Mouse (Mus musculus) megakaryocyte, embryonic 14.5 days (primary cell): ENCODE measurements at regions not wholly inside any gene's neighbourhood (a gene's known extent, or its start where the extent isn't known, plus 50 kb on each side); places are given as distances from the start of the nearest gene placed in this dataset.

Experiments
- H3K27me3 ChIP-seq: replicated peaks from 2 replicates; pipeline ENCODE3; 2012; ENCODE audit warnings: inconsistent platforms
- H3K36me3 ChIP-seq: replicated peaks from 2 replicates; pipeline ENCODE3; 2012; ENCODE audit warnings: low read length, inconsistent platforms, mixed read lengths
- H3K4me1 ChIP-seq: 2 replicates; pipeline ENCODE4 v1.6.1; 2012; ENCODE audit warnings: inconsistent platforms
- H3K4me3 ChIP-seq: replicated peaks from 2 replicates; pipeline ENCODE3; 2012; ENCODE audit warnings: moderate library complexity, mild to moderate bottlenecking, inconsistent platforms
- H3K9me3 ChIP-seq: 2 replicates; pipeline ENCODE4 v1.6.1; 2012; ENCODE audit warnings: inconsistent platforms
- FLI1 ChIP-seq: IDR thresholded peaks from 2 replicates; pipeline ENCODE4 v1.6.1; 2012; ENCODE audit warnings: low read length, inconsistent platforms, mixed read lengths
- GATA1 ChIP-seq: IDR thresholded peaks from 3 replicates; pipeline ENCODE4 v1.6.1; 2012; ENCODE audit warnings: mixed read lengths, low read length, inconsistent platforms, borderline replicate concordance

GRCm38 (mm10) chr12:9173680-9174079 is 143.9 kb downstream of the Ttc32 start:
- H3K4me1 ChIP-seq = no peaks in the 10 kb centered on the region
- no peak overlapping the region for H3K4me3 ChIP-seq
- no peaks in the 10 kb centered on the region for H3K9me3 ChIP-seq
- H3K36me3 ChIP-seq = no peaks in the 10 kb centered on the region
- no peak for TF ChIP-seq FLI1
- TF ChIP-seq GATA1 = no peak
- H3K27me3 ChIP-seq = no peaks in the 10 kb centered on the region

GRCm38 (mm10) chr12:9174327-9174726 is 144.5 kb downstream of the Ttc32 start:
- H3K9me3 ChIP-seq = no peaks in the 10 kb centered on the region
- no peak overlapping the region for H3K4me3 ChIP-seq
- no peak for TF ChIP-seq FLI1
- no peaks in the 10 kb centered on the region for H3K4me1 ChIP-seq
- H3K36me3 ChIP-seq = no peaks in the 10 kb centered on the region
- H3K27me3 ChIP-seq = no peaks in the 10 kb centered on the region

- H3K27me3 ChIP-seq = no peaks in the 10 kb centered on the region
- H3K9me3 ChIP-seq = no peaks in the 10 kb centered on the region
- H3K4me1 ChIP-seq = no peaks in the 10 kb centered on the region
- TF ChIP-seq FLI1 (no peak), GATA1 (no peak)
- H3K4me3 ChIP-seq = no peak overlapping the region
- no peaks in the 10 kb centered on the region for H3K36me3 ChIP-seq
These were observed 146.4 kb downstream of the Ttc32 start for GRCm38 (mm10) chr12:9176198-9176597.

GRCm38 (mm10) chr12:9178626-9179025 is 148.8 kb downstream of the Ttc32 start:
- no peaks in the 10 kb centered on the region for H3K4me1 ChIP-seq
- H3K36me3 ChIP-seq = no peaks in the 10 kb centered on the region
- H3K9me3 ChIP-seq = no peaks in the 10 kb centered on the region
- no peak for TF ChIP-seq FLI1
- no peak for TF ChIP-seq GATA1
- no peaks in the 10 kb centered on the region for H3K27me3 ChIP-seq
- no peak overlapping the region for H3K4me3 ChIP-seq

GRCm38 (mm10) chr12:9180677-9181076 is 150.9 kb downstream of the Ttc32 start:
- Histone ChIP-seq H3K27me3 (no peaks in the 10 kb centered on the region), H3K4me1 (no peaks in the 10 kb centered on the region), H3K36me3 (no peaks in the 10 kb centered on the region), H3K4me3 (no peak overlapping the region), H3K9me3 (no peaks in the 10 kb centered on the region)
- TF ChIP-seq GATA1 (no peak), FLI1 (no peak)

- TF ChIP-seq FLI1 (no peak), GATA1 (no peak)
- Histone ChIP-seq H3K4me3 (no peak overlapping the region), H3K4me1 (no peaks in the 10 kb centered on the region), H3K36me3 (no peaks in the 10 kb centered on the region), H3K27me3 (no peaks in the 10 kb centered on the region), H3K9me3 (no peaks in the 10 kb centered on the region)
These were observed 161.9 kb downstream of the Ttc32 start for GRCm38 (mm10) chr12:9191721-9192120.

GRCm38 (mm10) chr12:9199321-9199720 is 169.5 kb downstream of the Ttc32 start:
- H3K27me3 ChIP-seq = no peaks in the 10 kb centered on the region
- no peaks in the 10 kb centered on the region for H3K36me3 ChIP-seq
- TF ChIP-seq GATA1 (no peak), FLI1 (no peak)
- no peaks in the 10 kb centered on the region for H3K9me3 ChIP-seq
- H3K4me1 ChIP-seq = no peaks in the 10 kb centered on the region
- no peak overlapping the region for H3K4me3 ChIP-seq

GRCm38 (mm10) chr12:9212211-9212610 is 182.4 kb downstream of the Ttc32 start:
- H3K4me3 ChIP-seq = no peak overlapping the region
- H3K27me3 ChIP-seq = no peaks in the 10 kb centered on the region
- no peaks in the 10 kb centered on the region for H3K36me3 ChIP-seq
- TF ChIP-seq GATA1 (no peak), FLI1 (no peak)
- peaks cover 4% of the 10 kb centered on the region; the same call in 1 of the 2 replicates for H3K9me3 ChIP-seq
- no peaks in the 10 kb centered on the region for H3K4me1 ChIP-seq

- TF ChIP-seq GATA1 = no peak
- no peak for TF ChIP-seq FLI1
- no peaks in the 10 kb centered on the region for H3K27me3 ChIP-seq
- H3K4me1 ChIP-seq = no peaks in the 10 kb centered on the region
- H3K9me3 ChIP-seq = peaks cover 5% of the 10 kb centered on the region; the same call in 1 of the 2 replicates
- H3K36me3 ChIP-seq = no peaks in the 10 kb centered on the region
- H3K4me3 ChIP-seq = no peak overlapping the region
These were observed 195.2 kb downstream of the Ttc32 start for GRCm38 (mm10) chr12:9224971-9225370.

- Histone ChIP-seq H3K36me3 (no peaks in the 10 kb centered on the region), H3K4me1 (no peaks in the 10 kb centered on the region), H3K9me3 (peaks cover 8% of the 10 kb centered on the region; the same call in 1 of the 2 replicates), H3K27me3 (no peaks in the 10 kb centered on the region), H3K4me3 (no peak overlapping the region)
- TF ChIP-seq FLI1 (no peak), GATA1 (no peak)
These were observed 198.1 kb downstream of the Ttc32 start for GRCm38 (mm10) chr12:9227901-9228300.

GRCm38 (mm10) chr12:9228486-9228885 is 198.7 kb downstream of the Ttc32 start:
- peaks cover 8% of the 10 kb centered on the region; the same call in 1 of the 2 replicates for H3K9me3 ChIP-seq
- H3K36me3 ChIP-seq = no peaks in the 10 kb centered on the region
- no peaks in the 10 kb centered on the region for H3K27me3 ChIP-seq
- peak overlapping the region; percentile 35 for H3K4me3 ChIP-seq
- H3K4me1 ChIP-seq = no peaks in the 10 kb centered on the region
- TF ChIP-seq GATA1 = no peak
- no peak for TF ChIP-seq FLI1
